Mouse (Mus musculus) MEL (cell line): Measurements from ENCODE around the gene Maml2. TPM values are rescaled to one million over a fixed set of nuclear protein-coding genes. Genes with fewer than 3 reads are reported as not detected.

ENCODE experiments used
- DNase-seq: peaks from one replicate; pipeline ENCODE4 v3.0.0; 2011; ENCODE audit warnings: low read depth, low spot score
- H3K27ac ChIP-seq: 2 replicates; pipeline ENCODE4 v1.5.1; 2012; ENCODE audit warnings: low read depth, mild to moderate bottlenecking, control low read depth, low read length, moderate library complexity; ENCODE audit not compliant: control insufficient read depth
- H3K27me3 ChIP-seq, 2 experiments: fragments of 150-350 bp in 1 of 2; sonication (generic) in 1 of 2; 2 replicates each; pipeline ENCODE4 v1.6.1; 2012; ENCODE audit warnings: low read length in 2 of 2, mild to moderate bottlenecking in 2 of 2, improper control_type of control experiment in 1 of 2, moderate library complexity in 1 of 2; ENCODE audit not compliant: insufficient read depth in 2 of 2, control insufficient read depth in 1 of 2
- H3K36me3 ChIP-seq, 2 experiments: 2 replicates each; pipeline ENCODE4 v1.6.1; 2012 to 2014; ENCODE audit warnings: low read length in 2 of 2, improper control_type of control experiment in 1 of 2, inconsistent platforms in 1 of 2, mild to moderate bottlenecking in 1 of 2; ENCODE audit not compliant: insufficient read depth in 2 of 2, control insufficient read depth in 1 of 2
- H3K4me1 ChIP-seq, 2 experiments: fragments of 150-350 bp in 1 of 2; sonication (generic) in 1 of 2; 2 replicates each; pipeline ENCODE4 v1.6.1; 2012; ENCODE audit warnings: low read length in 2 of 2, improper control_type of control experiment in 1 of 2, mild to moderate bottlenecking in 1 of 2; ENCODE audit not compliant: insufficient read depth in 2 of 2, control insufficient read depth in 1 of 2
- H3K4me3 ChIP-seq, 2 experiments: fragments of 150-350 bp in 1 of 2; sonication (generic) in 1 of 2; 2 replicates each; pipeline ENCODE4 v1.5.1; 2012; ENCODE audit warnings: low read depth in 2 of 2, low read length in 2 of 2, mild to moderate bottlenecking in 2 of 2, moderate library complexity in 2 of 2, control low read depth in 1 of 2, improper control_type of control experiment in 1 of 2; ENCODE audit not compliant: control insufficient read depth in 1 of 2, insufficient read depth in 1 of 2
- H3K79me2 ChIP-seq: 2 replicates; pipeline ENCODE4 v1.6.1; 2012; ENCODE audit warnings: mild to moderate bottlenecking, low read length, moderate library complexity; ENCODE audit not compliant: control insufficient read depth, poor library complexity, insufficient read depth
- H3K9ac ChIP-seq: 2 replicates; pipeline ENCODE4 v1.6.1; 2012; ENCODE audit warnings: low read depth, mild to moderate bottlenecking, control low read depth, low read length, moderate library complexity; ENCODE audit not compliant: control insufficient read depth, poor library complexity, severe bottlenecking
- H3K9me3 ChIP-seq: fragments of 150-350 bp; sonication (generic); replicated peaks from 2 replicates; pipeline ENCODE4 v1.6.1; 2012; ENCODE audit warnings: mild to moderate bottlenecking, low read length, improper control_type of control experiment, moderate library complexity; ENCODE audit not compliant: insufficient read depth
- BHLHE40 ChIP-seq: IDR thresholded peaks from 2 replicates; pipeline ENCODE4 v1.6.1; 2012; ENCODE audit warnings: low read depth, mild to moderate bottlenecking, inconsistent platforms, low read length, improper control_type of control experiment, borderline replicate concordance
- CTCF ChIP-seq, 3 experiments: IDR thresholded peaks in 2 of 3; conservative IDR thresholded peaks in 1 of 3; 2 replicates each; pipeline ENCODE4 v1.5.1; 2011 to 2012; ENCODE audit warnings: low read length in 3 of 3, low read depth in 2 of 3, mild to moderate bottlenecking in 2 of 3, improper control_type of control experiment in 1 of 3, inconsistent platforms in 1 of 3, mixed read lengths in 1 of 3, moderate library complexity in 1 of 3; ENCODE audit not compliant: control insufficient read depth in 1 of 3, insufficient read depth in 1 of 3, poor library complexity in 1 of 3, severe bottlenecking in 1 of 3
- EP300 ChIP-seq, 2 experiments: IDR thresholded peaks; 2 replicates each; pipeline ENCODE4 v1.6.1; 2011; ENCODE audit warnings: improper control_type of control experiment in 2 of 2, low read length in 2 of 2, low read depth in 1 of 2, mild to moderate bottlenecking in 1 of 2
- ETS1 ChIP-seq: IDR thresholded peaks from 2 replicates; pipeline ENCODE4 v1.6.1; 2012; ENCODE audit warnings: low read depth, mild to moderate bottlenecking, inconsistent platforms, low read length, improper control_type of control experiment, moderate library complexity
- HCFC1 ChIP-seq: IDR thresholded peaks from 2 replicates; pipeline ENCODE4 v1.6.1; 2012; ENCODE audit warnings: low read depth, mild to moderate bottlenecking, inconsistent platforms, low read length, improper control_type of control experiment, moderate library complexity
- KAT2A ChIP-seq: conservative IDR thresholded peaks from 2 replicates; pipeline ENCODE4 v1.6.1; 2012; ENCODE audit warnings: low read depth, low read length, improper control_type of control experiment, inconsistent platforms
- MAFK ChIP-seq: IDR thresholded peaks from 2 replicates; pipeline ENCODE4 v1.6.1; 2011; ENCODE audit warnings: low read depth, mild to moderate bottlenecking, low read length, improper control_type of control experiment, borderline replicate concordance
- MAZ ChIP-seq: IDR thresholded peaks from 2 replicates; pipeline ENCODE4 v1.6.1; 2012; ENCODE audit warnings: low read depth, mild to moderate bottlenecking, inconsistent platforms, low read length, improper control_type of control experiment
- MYC ChIP-seq: IDR thresholded peaks from 2 replicates; pipeline ENCODE4 v1.6.1; 2011; ENCODE audit warnings: low read depth, mild to moderate bottlenecking, low read length, improper control_type of control experiment, moderate library complexity
- NELFE ChIP-seq: IDR thresholded peaks from 2 replicates; pipeline ENCODE4 v1.6.1; 2011; ENCODE audit warnings: low read depth, low read length, improper control_type of control experiment
- POLR2A ChIP-seq, 2 experiments: IDR thresholded peaks; 2 replicates each; pipeline ENCODE4 v1.6.1; 2011 to 2012; ENCODE audit warnings: low read length in 2 of 2, mild to moderate bottlenecking in 2 of 2, control low read depth in 1 of 2, improper control_type of control experiment in 1 of 2, low read depth in 1 of 2, moderate library complexity in 1 of 2; ENCODE audit not compliant: control insufficient read depth in 1 of 2, insufficient read depth in 1 of 2, poor library complexity in 1 of 2
- POLR2AphosphoS5 ChIP-seq: IDR thresholded peaks from 2 replicates; pipeline ENCODE4 v1.6.1; 2012; ENCODE audit warnings: low read depth, borderline replicate concordance, mild to moderate bottlenecking, inconsistent platforms, low read length, moderate library complexity, mixed read lengths
- RAD21 ChIP-seq: IDR thresholded peaks from 2 replicates; pipeline ENCODE4 v1.6.1; 2011; ENCODE audit warnings: mild to moderate bottlenecking, low read depth, low read length, improper control_type of control experiment
- RCOR1 ChIP-seq: IDR thresholded peaks from 2 replicates; pipeline ENCODE4 v1.6.1; 2012; ENCODE audit warnings: low read depth, mild to moderate bottlenecking, inconsistent platforms, low read length, improper control_type of control experiment
- SMC3 ChIP-seq: IDR thresholded peaks from 2 replicates; pipeline ENCODE4 v1.6.1; 2011; ENCODE audit warnings: low read depth, low read length, improper control_type of control experiment
- TBP ChIP-seq: IDR thresholded peaks from 2 replicates; pipeline ENCODE4 v1.8.0; 2011; ENCODE audit warnings: low read depth, low read length, improper control_type of control experiment
- UBTF ChIP-seq: IDR thresholded peaks from 2 replicates; pipeline ENCODE4 v1.6.1; 2012; ENCODE audit warnings: low read depth, mild to moderate bottlenecking, inconsistent platforms, low read length, improper control_type of control experiment, moderate library complexity, borderline replicate concordance; ENCODE audit not compliant: insufficient read depth
- USF1 ChIP-seq: IDR thresholded peaks from 2 replicates; pipeline ENCODE4 v1.6.1; 2014; ENCODE audit warnings: low read depth, mild to moderate bottlenecking, inconsistent platforms, low read length, improper control_type of control experiment, moderate library complexity
- USF2 ChIP-seq, 2 experiments: IDR thresholded peaks; 2 replicates each; pipeline ENCODE4 v1.6.1; 2011 to 2012; ENCODE audit warnings: improper control_type of control experiment in 2 of 2, low read length in 2 of 2, borderline replicate concordance in 1 of 2, inconsistent platforms in 1 of 2, low read depth in 1 of 2, mild to moderate bottlenecking in 1 of 2; ENCODE audit not compliant: insufficient read depth in 1 of 2
- ZC3H11A ChIP-seq: IDR thresholded peaks from 2 replicates; pipeline ENCODE4 v1.6.1; 2012; ENCODE audit warnings: low read depth, mild to moderate bottlenecking, inconsistent platforms, low read length, improper control_type of control experiment
- ZMIZ1 ChIP-seq: IDR thresholded peaks from 2 replicates; pipeline ENCODE4 v1.6.1; 2012; ENCODE audit warnings: low read depth, mild to moderate bottlenecking, inconsistent platforms, low read length, improper control_type of control experiment, moderate library complexity
- ZNF384 ChIP-seq: IDR thresholded peaks from 2 replicates; pipeline ENCODE4 v1.6.1; 2012; ENCODE audit warnings: low read depth, mild to moderate bottlenecking, inconsistent platforms, low read length, improper control_type of control experiment
- polyA plus RNA-seq, 2 experiments: library from polyadenylated mRNA; stranded (reverse) in 1 of 2; unstranded in 1 of 2; fragments of >175 nt in 1 of 2; fragments of >200 nt in 1 of 2; gene quantifications; 2 replicates each; pipeline versions ENCODE4 v1.2.1 to v1.2.4; 2012; ENCODE audit warnings: low replicate concordance in 2 of 2, low read depth in 1 of 2; ENCODE audit not compliant: insufficient read length in 2 of 2, insufficient read depth in 1 of 2, missing spikeins in 1 of 2
- total RNA-seq: library from RNA; depleted of rRNA; stranded (reverse); fragments of 300-350 nt; gene quantifications from 2 replicates; pipeline ENCODE4 v1.2.3, GENCODE M21; 2012

The Maml2 gene
- total and polyA plus RNA-seq, 3 experiments = 0.08 to 0.47 TPM; not detected in 1

DNA sequence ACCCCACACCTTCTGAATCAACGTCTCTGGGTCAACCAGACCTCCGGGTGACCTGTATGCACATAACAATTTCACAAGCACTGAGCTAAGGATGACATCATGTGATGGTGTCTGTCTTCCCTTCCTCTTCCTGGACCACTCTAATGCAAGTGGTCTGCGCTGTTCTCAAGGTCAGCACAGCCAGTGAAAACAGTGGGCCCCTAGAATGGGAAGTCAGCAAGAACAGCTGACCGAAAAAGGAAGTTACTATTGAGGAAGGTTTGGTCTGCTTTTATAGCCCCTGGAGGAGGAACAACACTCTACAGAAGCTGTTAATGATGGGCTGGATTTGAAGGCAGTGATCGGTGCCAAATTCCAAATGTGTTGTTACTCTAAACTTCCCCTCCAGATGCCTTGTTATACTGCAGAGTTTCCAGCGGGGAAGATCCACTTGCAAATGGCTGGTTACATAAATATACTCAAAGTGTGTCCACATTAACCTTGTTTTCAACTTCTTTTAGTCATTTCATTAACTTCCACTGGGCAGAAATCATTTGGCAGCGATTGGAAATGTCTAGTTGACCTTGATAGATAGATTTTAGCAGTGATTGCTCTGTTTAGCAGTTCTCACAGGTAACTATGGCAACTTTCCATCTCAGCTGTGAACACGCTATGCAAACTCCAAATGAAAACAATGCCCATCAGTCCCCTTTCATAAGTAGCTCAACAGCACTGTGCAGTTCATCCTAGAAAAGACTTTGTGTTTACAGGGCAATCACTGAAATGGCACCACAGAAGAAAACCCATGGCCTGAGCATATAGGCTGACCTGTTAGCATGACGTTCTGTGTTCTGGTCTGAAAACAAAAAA is 289.6 kb downstream of the Maml2 start:
- Histone ChIP-seq H3K79me2 (no peaks in the 10 kb centered on the region), H3K9me3 (no peaks in the 10 kb centered on the region), H3K9ac (no peak overlapping the region), H3K4me1 (peaks cover 0 to 7% of the 10 kb centered on the region in 2 experiments; a peak in 2 of 4 replicates), H3K27me3 (peaks cover 2% of the 10 kb centered on the region in 2 experiments; a peak in 3 of 4 replicates), H3K27ac (no peak overlapping the region), H3K4me3 (no peak overlapping the region), H3K36me3 (peaks cover 0 to 4% of the 10 kb centered on the region in 2 experiments; a peak in 2 of 4 replicates)
- TF ChIP-seq UBTF (peak; percentile 93), MYC (no peak), USF2 (IDR thresholded peaks at IDR 0.05; ENCODE audit: borderline replicate concordance in 1 of 2, insufficient read depth in 1 of 2, low read depth in 1 of 2, low read length in 2 of 2) (no peak), ZC3H11A (no peak), ZNF384 (no peak), TBP (peak; percentile 93), KAT2A (no peak), BHLHE40 (no peak), RAD21 (no peak), MAZ (no peak), POLR2A (IDR thresholded peaks at IDR 0.05; ENCODE audit: control insufficient read depth in 1 of 2, insufficient read depth in 1 of 2, low read depth in 1 of 2, low read length in 2 of 2, poor library complexity in 1 of 2) (no peak), EP300 (IDR thresholded peaks at IDR 0.05; ENCODE audit: low read depth in 1 of 2, low read length in 2 of 2) (peak in 1 of 2 experiments; percentile 18; a peak in 1 of 4 replicates), SMC3 (no peak), NELFE (no peak), MAFK (no peak), RCOR1 (no peak), ZMIZ1 (no peak), ETS1 (peak; percentile 69), HCFC1 (no peak), USF1 (peak; percentile 45; the same call in 1 of the 2 replicates), CTCF (IDR thresholded peaks at IDR 0.05 in 2 of 3, conservative IDR thresholded peaks at IDR 0.05 in 1 of 3; ENCODE audit: control insufficient read depth in 1 of 3, insufficient read depth in 1 of 3, low read depth in 2 of 3, low read length in 3 of 3, poor library complexity in 1 of 3, severe bottlenecking in 1 of 3) (no peak), POLR2AphosphoS5 (no peak)
- peak; percentile 76 for DNase-seq
